Mouse (Mus musculus) bone marrow macrophage, adult 2 months (primary cell): ENCODE data around the gene Arid5b.

Source experiments
- CTCF ChIP-seq: IDR thresholded peaks from 2 replicates; pipeline ENCODE4 v1.5.1; 2012; ENCODE audit warnings: low read depth, mild to moderate bottlenecking, low read length, moderate library complexity
- POLR2A ChIP-seq: IDR thresholded peaks from 2 replicates; pipeline ENCODE4 v1.6.1; 2012; ENCODE audit warnings: mild to moderate bottlenecking, low read depth, low read length, borderline replicate concordance

GRCm38 (mm10) chr10:68219327-68219726 is 59.2 kb downstream of the Arid5b start:
- no peak for TF ChIP-seq CTCF
- TF ChIP-seq POLR2A, result no peak
